8 mouse cellular contexts compared by ENCODE assay signal in genomic region chr19:4096642-4097440, GRCm38 (mm10). TPM values are rescaled to one million over a fixed set of nuclear protein-coding genes. Genes with fewer than 3 reads are reported as not detected.
DNase-seq lines count a peak whose midpoint lies in the region; ATAC-seq lines count a peak whose summit lies in the region.

TSS of gene Cdk2ap2 (plus strand) at chr19:4097182.

- H3K27ac ChIP-seq in hindbrain, embryonic 12.5 days: peak within 1 kb of the TSS; percentile 89

- peaks cover 45% of the 10 kb centered on the region for H3K4me1 ChIP-seq in hindbrain, embryonic 12.5 days

- peak; percentile 100 for DNase-seq in NIH3T3 (ENCODE audit: low read depth)
- DNase-seq in cerebellum, postnatal 10 days: peak; percentile 100
- DNase-seq in frontal cortex, postnatal 10 days (ENCODE audit: low spot score in 2 of 2): peak; percentile 99 to 100
- DNase-seq in layer of hippocampus, postnatal 14 days (ENCODE audit: low spot score in 2 of 2): peak; percentile 99 to 100
- DNase-seq in lung, postnatal 14 days: peak; percentile 99
- peak; percentile 97 for DNase-seq in retina, adult 2 months (ENCODE audit: low read depth, low spot score)
- DNase-seq in thymus, postnatal 36 days: peak; percentile 99

- no peaks in the 10 kb centered on the region for H3K36me3 ChIP-seq in hindbrain, embryonic 12.5 days

- no peaks in the 10 kb centered on the region for H3K9me3 ChIP-seq in hindbrain, embryonic 12.5 days (replicated peaks)

- peak within 1 kb of the TSS; percentile 65 for H3K4me2 ChIP-seq in hindbrain, embryonic 12.5 days (replicated peaks)

- WGBS in hindbrain, embryonic 12.5 days: under 1% methylated on average over 65 of the region's 65 CpGs

- H3K9ac ChIP-seq in hindbrain, embryonic 12.5 days: peak within 1 kb of the TSS; percentile 55

- peaks cover 24% of the 10 kb centered on the region for H3K27me3 ChIP-seq in hindbrain, embryonic 12.5 days

- peak within 1 kb of the TSS; percentile 55 for H3K4me3 ChIP-seq in hindbrain, embryonic 12.5 days

- peak; percentile 94 for ATAC-seq in hindbrain, embryonic 12.5 days (ENCODE audit: low FRiP score)

RNA-seq across cellular contexts. Expression of gene Cdk2ap2, which starts in this region (rescaled TPM):
- polyA plus RNA-seq in hindbrain, embryonic 12.5 days (2016; fragmentation: Nextera tagmentation; extraction: Ambion mirVana): 65.6 and 76.9 TPM in 2 replicates
- total RNA-seq in layer of hippocampus, postnatal 14 days (2021): 10 to 100 TPM; 25.0 to 34.1 TPM

Comparison
In these comparisons a context has a peak if more than half of its experiments do, and no peak if none do; other contexts are left out.
1. Peak in every context shown above with its lines: DNase-seq, ATAC-seq, H3K4me3 ChIP-seq and H3K27ac ChIP-seq.